Mouse (Mus musculus): ENCODE results near the gene Tspan4.
A peak's percentile ranks its signal among the peaks of the same experiment; 100 is the strongest.

Tspan4 gene

DNA sequence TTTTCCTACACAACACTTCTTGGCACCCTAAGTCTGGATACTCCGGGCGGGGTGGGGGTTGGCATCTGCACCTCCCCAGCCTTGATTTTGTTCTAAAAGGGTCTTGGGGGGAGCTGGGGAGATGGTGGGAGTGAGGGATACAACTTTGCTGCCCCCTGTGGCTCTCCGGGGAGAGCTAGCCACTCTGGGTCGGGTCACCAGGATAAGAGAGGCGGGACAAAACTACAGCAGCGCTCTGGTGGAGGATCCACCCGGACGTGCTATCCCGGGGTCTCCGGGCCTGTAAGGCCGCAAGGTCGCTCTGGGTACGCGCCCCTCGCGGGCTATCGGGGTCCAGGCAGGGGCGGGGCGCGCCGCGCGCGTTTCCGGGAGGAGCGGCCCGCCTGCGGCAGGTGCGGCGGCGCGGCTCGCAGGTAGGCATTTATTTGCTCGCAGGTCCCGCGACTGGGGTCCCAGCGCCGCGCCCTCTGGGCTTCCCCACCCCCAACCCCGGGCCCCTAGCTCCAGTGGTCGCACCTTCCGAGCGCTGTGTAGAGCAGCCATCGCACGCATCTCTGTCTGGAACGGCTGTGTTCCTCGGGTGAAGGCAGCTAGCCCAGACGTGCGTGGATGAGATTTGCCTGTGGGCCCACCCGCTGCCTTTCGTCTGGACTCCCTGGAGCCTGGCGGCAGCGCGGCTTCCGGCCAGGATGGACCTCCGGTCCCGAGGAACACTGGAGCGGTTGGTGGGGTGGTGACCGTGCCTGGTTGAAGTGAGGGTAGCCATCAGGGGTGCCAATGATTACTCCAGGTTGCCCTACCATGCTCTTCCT lies 13.3 kb upstream of the Tspan4 start:
- DNase-seq, result peak; percentile 34 to 44

DNA sequence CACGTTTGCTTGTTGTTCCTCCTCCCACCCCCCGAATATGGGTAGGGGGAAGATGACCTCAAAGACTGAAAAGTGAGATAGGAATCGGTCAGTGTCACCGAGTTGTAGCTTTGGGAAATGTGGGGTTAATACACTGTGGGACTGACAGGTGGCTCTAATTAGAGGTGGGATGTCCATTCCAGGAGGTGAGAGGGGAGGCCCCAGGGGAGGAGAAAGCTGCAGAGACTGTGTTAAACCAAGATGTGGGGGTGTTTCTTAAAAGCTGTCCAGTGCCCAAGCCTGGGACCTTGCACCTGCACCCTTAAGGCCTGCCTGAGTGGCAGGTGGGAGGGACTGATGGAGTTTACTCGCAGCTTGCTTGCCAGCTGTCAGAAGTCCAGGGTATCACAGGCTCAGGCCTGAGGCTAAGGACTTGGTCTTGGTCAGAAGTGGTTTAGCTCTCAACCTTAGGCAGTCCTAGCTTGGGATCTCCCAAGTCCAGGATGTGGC lies 12.7 kb upstream of the Tspan4 start:
- DNase-seq, result peak; percentile 33 to 38

DNA sequence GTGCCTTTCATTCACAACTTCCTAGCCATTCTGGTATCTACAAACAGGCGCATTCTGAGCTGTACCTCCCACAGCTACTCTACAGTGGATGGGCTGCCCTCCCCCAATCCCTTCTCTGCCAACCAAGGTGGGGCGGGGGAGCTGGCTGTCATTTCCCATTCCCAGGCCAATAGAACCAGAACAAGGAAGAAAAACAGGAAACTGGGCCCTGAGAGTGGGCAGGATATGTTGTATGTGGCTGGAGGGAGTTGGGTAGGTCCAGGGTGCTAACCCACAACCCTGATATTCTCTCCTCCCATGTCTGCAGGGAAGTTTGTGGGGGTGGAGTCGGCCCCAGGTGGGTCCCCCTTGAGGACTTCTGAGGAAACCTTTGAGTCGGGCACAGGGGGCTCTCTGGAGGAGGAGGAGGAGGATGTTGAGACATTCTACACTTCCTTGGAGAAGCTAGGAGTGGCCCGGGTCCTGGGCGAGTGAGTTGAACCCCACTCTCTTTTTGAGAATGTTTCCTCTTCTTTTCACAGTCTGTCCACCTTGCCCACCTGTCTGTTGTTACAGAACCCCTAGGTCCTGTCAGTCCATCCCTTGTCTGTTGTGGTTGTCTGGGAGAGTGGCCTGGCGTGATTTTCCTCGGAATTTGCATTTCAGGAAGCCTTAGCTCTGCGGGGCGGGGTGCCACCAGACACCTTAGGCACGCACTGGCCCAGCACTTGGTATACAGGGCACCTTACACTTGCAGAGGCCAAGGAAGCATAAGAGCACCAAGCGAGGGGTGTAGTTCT lies 11.0 kb upstream of the Tspan4 start:
- DNase-seq, result peak; percentile 9 to 13

DNA sequence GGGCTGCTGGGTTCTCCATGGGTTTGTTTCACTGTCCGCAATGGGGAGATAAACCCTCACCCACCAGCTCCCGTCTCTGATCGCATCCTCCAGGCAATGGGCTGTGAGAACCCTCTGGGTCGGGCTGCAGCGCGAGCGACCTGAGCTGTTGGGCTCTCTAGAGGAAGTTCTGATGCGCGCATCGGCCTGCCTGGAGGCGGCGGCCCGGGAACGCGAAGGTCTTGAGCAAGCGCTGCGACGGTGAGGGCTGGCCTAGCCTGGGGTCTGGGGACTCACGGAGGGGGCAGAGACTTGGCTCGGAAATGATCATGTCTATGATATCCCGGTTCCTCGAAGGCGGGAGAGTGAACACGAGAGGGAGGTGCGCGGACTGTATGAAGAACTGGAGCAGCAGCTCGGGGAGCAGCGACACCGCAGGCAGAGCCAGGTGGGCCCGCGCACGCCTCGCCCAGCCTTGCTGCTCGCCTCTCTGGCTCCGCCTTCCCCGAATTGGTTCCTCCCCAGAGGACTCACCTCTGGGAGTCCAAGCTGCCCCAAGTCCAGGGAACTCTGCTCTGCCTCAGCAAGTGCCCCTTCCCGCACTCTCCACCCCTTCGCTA lies 10.3 kb upstream of the Tspan4 start:
- DNase-seq, result peak; percentile 23 to 32

DNA sequence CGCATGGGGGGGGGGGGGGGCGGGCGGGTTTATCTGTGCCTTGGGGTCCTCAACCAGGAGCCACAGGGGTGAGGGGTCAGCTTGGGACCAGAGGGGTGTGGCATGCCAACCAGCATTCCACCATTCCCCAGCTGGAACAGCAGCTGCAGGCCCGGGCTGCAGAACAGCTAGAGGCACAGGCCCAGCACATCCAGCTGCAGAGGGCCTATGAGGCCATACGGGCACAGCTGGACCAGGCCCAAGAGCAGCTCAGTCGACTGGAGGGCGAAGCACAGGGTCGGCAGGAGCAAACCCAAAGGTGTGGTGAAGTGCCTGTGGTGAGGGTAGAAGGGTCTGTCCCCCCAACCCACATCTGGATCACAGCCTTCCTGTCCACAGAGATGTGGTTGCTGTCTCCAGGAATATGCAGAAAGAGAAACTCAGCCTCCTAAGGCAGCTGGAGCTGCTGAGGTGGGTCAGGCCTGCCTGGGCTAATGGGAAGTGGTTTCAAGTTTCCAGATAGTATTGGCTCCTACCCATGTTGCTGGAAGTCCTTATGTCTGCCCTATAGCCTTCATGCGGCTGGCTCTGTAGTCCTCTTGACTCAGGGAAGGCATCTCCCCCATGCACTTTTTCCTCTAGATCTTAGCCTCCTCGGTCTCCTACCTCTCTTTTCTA lies 9.5 kb upstream of the Tspan4 start:
- DNase-seq, result peak; percentile 13 to 22

DNA sequence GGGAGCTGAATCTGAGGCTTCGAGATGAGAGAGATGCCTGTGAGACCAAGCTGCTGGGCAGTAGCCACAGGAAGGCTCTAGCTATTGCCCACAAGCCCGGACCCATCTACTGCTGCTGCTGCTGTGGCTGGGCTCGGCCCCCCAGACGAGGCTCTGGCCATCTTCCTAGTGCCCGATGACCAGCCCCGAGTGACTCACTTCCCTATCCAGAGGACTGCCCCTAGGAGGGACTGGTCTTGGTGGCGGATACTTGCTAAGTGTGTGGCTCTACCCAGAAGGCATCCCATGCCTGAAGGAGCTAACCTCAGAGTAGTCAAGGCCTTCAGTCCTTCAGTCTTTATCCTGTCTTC lies 9.0 kb upstream of the Tspan4 start:
- peak in 1 of 2 experiments; percentile 25 for DNase-seq

DNA sequence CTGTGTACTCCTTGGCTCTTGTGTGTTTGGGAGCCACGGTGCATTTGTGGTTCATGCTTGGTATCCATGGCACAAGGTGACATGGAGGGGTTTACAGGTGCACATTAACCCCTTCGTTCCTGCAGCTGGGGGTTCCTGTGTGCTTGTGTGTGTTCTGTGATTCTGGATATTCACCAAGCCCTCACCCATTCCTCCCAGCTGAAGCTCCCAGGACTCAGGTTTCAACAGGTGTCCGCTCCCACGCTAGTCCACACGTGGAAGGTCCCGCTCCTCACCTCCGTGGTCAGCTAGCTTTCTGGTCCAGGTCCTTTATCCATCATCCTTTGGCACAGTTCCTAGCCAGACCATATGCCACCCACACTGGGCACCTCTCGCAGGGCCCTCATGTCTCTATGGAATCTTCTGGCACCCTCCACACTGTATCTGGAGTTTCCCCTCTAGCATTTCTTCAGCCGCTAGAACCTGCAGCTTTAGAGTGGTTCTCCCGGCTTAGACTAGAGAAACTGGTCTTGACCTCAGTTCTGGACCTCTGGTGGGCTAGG lies 8.4 kb upstream of the Tspan4 start:
- DNase-seq, result peak; percentile 35 to 36

DNA sequence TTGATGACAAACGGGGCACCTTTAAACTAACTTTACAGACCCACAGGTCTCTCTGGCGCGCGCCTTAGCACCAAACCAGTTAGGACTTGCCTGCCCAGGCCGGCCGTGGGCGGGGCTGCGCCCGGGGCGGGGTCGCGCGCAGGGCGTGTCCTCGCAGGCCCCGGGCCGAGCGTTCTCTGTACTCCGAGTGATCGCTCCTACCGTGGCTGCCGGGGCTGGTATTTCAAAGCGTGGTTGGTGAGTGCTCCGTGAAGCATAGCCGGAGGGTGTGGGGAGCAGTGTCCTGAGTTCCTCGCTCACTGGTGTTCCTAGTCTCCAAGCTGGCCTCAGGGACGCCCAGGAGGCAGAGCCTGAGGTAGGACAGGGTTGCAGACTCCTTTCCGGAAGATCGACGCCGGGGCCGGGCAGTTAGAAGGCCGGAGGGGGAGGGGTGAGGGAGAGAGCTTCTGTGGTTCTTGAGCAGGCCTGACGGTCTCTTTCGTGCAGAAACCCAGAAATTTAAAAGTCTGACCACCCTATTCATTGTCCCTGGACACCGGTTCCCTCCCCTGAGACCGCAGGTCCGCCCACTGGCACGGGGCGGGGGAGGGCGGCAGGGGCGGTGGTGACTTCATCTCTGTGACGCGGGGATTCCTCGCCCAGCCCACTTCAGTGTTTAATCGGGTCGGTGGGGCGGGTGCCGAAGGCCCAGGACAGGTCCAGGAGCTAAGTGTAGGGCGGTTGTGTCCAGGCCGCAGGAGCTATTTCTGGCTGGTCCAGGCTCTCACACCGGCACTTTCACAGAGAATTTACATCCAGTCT lies 7.6 kb upstream of the Tspan4 start, which contains the start of gene Cd151:
Cd151 (plus strand) TSS at position 163 of the 801 bp plus-strand sequence.
- peak; percentile 74 to 82 for DNase-seq

DNA sequence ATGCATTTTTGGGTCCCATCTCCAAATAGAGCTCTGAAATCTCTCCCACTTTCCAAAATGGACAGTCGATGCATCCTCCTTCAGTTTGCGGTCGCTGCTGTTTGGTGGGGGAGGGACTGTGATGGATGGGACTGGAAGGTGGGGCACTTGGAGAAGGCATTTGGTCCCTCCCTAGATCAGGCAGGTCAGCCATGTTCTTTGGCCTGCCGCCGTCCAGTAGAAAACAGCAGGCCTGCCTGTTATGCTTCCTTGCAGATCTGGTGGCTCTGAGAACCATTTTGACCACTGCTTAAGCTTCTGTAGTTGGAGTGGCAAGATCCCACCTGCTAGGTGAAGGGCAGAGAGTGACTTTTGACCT lies 6.9 kb upstream of the Tspan4 start:
- DNase-seq, result no peak

DNA sequence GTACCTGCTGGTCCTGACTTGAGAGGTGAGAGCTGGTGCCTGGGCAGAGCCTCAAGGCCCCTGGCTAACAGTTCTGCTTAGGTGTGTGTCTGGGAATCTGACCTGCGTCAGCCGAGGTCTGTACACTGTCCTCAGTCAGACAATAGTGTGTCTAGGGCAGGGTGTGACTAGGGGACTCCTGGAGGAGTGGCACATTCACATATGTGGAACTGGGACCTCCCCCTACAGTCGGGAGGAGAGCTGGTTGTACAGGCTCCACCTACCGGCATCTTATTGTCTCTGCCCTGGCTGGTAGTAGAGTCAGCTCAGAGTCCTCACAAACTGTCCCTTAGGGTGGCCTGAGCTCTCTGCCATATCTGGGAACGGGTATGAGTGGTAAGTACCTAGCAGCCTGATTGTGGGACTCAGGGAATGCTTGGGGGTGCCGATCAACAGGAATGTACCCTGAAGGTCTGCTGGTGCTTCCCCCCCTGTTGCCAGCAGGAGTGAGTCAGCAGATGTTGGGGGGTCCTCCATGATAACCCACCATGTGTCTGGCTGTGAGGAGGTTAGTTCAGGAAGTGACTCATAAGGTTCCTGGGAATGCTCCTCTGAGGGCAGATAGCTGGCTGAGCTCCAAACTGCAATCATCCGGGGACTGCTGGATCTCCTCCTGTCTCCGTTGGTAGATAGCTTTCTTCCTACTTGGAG lies 6.4 kb upstream of the Tspan4 start:
- DNase-seq, result peak; percentile 56 to 69

DNA sequence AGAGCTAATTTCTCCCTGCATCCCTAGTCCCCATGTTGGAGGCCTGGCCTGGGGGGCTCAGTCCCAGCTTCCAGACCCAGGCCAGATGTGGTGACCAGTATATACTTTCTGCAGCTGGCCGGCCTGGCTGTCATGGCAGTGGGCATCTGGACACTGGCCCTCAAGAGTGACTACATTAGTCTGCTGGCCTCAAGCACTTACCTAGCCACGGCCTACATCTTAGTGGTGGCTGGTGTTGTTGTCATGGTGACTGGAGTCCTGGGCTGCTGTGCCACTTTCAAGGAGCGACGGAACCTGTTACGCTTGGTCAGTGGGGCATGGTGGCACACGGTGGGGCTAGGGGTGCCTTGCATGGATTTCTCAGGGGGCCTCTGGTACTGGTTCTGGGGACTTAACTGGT lies 5.7 kb upstream of the Tspan4 start:
- no peak for DNase-seq

DNA sequence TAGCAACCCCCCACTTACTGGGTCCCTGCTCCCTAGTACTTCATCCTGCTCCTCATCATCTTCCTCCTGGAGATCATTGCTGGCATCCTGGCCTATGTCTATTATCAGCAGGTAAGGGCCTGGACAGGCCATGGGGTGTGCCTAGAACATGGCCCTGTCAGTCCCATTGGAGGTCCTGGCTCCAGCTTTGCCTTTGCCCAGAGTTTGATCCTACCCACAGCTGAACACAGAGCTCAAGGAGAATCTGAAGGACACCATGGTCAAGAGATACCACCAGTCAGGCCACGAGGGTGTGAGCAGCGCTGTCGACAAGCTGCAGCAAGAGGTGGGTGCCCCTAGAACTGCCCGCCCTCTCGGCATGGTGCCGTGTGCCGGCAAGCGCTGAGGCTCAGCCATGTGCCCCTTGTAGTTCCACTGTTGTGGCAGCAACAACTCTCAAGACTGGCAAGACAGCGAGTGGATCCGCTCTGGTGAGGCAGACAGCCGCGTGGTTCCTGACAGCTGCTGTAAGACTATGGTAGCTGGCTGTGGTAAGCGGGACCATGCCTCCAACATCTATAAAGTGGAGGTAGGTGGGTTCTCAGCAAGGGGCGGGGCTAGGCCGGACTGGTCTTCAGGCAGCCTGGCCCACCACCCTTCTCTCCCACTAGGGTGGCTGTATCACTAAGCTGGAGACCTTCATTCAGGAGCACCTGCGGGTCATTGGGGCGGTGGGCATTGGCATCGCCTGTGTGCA lies 5.0 kb upstream of the Tspan4 start:
- peak; percentile 19 to 22 for DNase-seq

DNA sequence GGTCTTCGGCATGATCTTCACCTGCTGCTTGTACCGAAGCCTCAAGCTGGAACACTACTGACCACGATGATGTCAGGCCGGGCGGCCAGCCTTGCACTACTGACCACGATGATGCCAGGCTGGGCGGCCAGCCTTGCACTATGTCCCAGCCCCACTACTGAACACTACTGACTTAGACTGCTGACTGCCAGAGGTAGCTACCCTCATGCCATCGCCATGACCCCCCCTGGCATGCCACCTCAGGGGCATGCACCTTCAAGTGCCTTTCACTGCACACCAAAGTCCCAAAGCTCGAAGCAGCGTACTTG lies 4.4 kb upstream of the Tspan4 start:
- DNase-seq, result peak in 1 of 2 experiments; percentile 4

DNA sequence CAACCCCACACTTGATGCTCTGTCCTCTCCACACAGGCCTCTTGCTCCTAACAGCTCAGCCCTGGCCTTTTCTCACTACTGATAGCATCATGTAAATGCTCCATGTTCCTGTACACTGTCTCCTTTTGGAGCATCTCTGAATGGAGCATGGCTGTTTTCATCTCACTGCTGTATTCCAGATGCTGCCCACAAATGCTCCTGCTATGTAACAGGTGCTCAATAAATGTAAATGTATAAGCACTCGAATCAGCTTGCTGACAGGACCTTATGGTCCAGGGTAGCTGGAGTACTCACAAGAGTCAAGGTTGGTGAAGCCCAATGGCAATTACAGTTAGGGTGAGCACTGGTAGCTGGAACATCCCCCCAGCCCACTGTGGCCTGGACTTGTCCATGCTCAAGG lies 3.8 kb upstream of the Tspan4 start:
- no peak for DNase-seq

DNA sequence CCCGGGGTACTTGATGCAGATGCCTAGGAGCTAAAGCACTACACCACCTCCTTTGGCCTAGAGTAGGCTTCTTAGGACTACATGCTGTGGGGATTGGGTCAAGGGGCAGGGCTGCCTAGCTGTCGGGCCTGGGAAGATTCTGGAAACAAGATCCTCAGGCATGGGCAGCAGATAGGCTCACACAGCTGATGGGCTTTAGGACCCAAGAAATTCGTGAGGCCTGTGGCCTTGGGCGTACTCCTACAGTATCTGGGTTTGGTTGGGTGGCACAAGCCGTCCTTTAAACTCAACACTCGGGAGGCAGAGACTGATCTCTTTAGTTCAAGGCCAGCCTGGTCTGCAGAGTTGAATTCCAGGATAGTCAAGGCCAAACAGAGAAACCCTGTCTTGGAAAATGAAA lies 2.8 kb upstream of the Tspan4 start:
- DNase-seq, result no peak

DNA sequence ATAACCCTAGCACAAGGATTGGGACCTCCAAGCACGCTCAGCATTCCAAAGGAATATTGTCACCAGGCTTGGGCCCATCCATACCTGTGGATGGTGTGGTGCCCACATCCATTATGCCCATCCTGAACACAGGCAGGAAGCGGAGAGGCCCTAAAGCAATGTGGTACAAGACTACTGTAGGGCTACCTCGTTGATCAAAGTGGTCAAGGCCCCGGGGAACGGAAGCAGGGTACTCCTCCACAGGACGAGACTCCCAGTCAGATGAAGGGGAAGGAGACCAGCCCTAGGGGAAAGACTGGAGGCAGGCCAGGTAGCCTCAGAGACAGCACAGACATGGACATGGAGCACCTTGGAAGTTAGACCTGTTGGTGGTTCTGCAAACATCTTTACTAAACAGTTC lies 2.3 kb upstream of the Tspan4 start:
- DNase-seq, result no peak

DNA sequence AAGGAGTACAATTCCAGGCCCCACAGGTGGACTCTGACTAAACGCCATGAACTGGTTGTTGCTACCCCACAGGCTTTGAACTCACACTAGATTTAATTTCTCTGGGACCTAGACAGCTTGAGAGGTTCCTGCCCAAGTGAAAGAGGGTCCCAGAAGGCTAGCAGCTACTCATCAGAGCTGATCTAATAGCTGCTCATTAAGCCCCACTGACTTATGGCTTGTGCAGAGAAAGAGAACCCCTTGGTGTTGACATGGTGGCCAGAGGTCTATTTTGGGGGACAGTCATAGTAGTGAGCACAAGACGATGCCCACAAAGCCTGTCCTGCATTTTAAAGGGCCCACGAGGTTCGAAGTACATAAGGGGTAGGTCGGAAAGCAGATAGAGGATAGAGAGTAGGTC lies 880 bp upstream of the Tspan4 start:
- no peak for DNase-seq

DNA sequence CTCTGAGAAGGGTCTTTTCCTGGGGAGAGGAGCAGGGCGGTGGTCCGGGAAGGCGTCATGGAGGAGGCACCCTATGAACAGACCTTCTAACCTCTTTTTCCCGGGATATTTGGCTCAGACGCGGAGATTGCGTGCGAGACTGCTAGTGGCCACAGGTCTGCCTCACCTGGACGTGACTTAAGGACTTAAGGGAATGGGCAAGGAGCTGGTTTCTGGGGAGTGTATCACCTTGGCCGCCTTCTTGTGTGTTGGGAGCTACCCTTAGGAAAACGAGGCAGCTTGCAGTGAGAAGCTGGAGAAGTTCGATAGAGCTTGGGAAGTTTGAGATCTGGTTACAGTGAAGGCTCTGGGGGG lies 742 bp downstream of the Tspan4 start:
- no peak for DNase-seq

DNA sequence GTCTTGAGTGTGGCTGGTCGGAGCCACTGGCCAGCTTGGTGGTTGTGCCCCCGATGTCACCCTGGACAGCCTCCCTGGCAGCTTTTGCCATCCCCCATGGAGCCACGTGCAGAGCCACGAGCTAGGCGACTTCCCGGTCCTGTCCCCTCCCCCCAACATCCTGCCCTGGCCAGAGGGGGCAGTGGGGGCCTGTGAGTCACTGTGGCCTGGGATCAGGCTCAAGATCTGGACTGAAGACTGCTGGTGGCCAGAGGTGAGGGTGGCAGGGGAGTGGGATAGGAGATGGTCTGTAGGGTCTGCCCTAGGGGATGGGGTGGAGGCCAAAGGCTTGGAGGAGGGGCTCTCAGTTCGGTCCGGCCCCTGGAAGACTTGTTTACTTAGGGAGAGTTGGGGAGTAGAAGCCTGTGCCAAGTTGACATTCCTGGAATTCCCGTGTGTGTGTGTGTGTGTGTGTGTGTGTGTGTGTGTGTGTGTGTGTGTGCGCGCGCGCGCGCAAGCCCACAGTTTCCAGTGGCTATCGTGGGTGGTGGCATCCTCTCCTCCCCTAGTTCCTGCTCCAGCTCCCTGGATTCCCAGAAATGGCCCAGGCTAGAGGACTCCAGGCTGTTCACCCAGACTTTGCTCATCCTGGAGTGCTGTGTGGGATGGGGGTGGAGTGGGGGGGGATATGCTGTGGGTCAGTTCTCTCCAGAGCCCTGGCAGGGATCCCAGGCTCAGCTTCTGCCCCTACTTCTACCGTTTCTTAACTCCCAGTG lies 1.4 kb downstream of the Tspan4 start:
- DNase-seq, result peak in 1 of 2 experiments; percentile 52

DNA sequence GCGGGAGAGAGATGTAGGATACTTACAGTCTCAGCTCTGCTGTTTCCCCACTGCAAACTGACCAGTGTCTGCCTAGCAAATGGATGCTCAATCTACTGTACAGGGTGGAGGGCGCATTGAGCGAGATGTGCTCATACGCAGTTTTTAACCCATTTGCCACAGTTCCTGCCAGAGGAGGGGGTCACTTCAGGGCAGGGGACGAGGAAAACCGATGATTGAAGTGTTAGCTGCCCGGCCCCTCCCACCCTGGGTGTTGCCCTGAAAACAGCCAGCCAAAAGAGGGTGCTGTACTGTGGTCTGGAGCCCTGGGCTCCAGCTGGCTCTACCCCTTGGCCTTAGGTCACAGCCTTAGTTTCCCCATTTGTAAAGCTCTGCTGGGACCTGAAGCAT lies 1.9 kb downstream of the Tspan4 start:
- DNase-seq, result no peak

Data from cerebellum, adult 18-20 months (tissue).